Mouse (Mus musculus): ENCODE results near the gene Tat. TPM values are rescaled to one million over a fixed set of nuclear protein-coding genes. Genes with fewer than 3 reads are reported as not detected.

Tat gene
- polyA plus RNA-seq, 1 experiment from 2014 or later = not detected

GRCm38 (mm10) chr8:109959112-109959511 is 31.1 kb upstream of the Tat start:
- 70% methylated on average over 4 of the region's 4 CpGs for WGBS
- no peak overlapping the region for H3K9ac ChIP-seq
- no peak for ATAC-seq (ENCODE audit: low FRiP score, low read depth)

DNA sequence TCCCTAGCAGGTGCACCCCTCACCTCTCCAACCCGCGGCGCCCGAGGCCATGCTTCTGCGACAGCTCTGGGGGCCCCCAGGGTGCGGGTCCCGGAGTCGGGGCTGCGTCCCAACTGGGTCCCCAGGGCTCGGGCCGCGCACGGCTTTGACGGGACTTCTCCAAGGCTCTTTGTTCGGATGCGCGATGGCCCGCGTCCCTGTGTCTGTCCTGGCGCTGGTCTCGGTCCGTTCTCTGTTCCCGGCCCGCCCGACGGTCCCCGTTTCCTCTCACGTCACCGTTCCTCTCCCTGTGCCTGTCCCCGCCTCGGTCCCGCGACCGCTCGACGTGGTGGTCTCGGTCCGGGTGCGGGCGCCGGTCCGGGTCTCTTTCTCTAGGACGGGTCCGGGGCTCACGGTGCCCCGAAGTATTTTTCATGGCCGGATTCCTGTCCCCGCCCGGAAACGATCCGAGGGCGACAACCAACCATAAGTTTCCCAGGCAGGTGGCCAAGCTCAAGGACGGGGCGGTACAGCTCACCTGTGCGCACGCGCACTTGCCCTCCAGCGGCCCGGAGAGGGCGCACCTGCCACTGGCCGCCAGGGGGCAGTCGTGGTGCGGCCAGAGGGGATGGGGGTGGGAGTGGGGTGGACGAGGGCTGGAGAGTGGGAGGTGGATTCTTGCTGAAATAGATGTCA is 28.4 kb upstream of the Tat start, which contains the start of gene Marveld3:
Marveld3 (minus strand) TSS at position 511 of the 675 bp plus-strand sequence.
- H3K9ac ChIP-seq = no peak within 1 kb of the TSS; the same call in 1 of the 2 replicates
- ATAC-seq (ENCODE audit: low FRiP score, low read depth) = peak; percentile 40; the same call in 1 of the 2 replicates
- peak within 1 kb of the TSS; percentile 36 for H3K4me3 ChIP-seq
- H3K9me3 ChIP-seq = no peaks in the 10 kb centered on the region
- no peaks in the 10 kb centered on the region for H3K36me3 ChIP-seq
- WGBS = 2% methylated on average over 54 of the region's 64 CpGs
- no peak within 1 kb of the TSS for H3K27ac ChIP-seq (replicated peaks)
- peak within 1 kb of the TSS; percentile 56 for H3K4me2 ChIP-seq
- H3K27me3 ChIP-seq = peaks cover 27% of the 10 kb centered on the region
- H3K4me1 ChIP-seq (replicated peaks) = peaks cover 21% of the 10 kb centered on the region

More at GRCm38 (mm10) chr8:109959112-109959511, 31.1 kb upstream of the Tat start:
- Histone ChIP-seq H3K36me3 (no peaks in the 10 kb centered on the region), H3K27me3 (peaks cover 27% of the 10 kb centered on the region), H3K9me3 (no peaks in the 10 kb centered on the region), H3K4me2 (no peak overlapping the region), H3K4me3 (no peak overlapping the region), H3K27ac (replicated peaks) (no peak overlapping the region), H3K4me1 (replicated peaks) (peaks cover 30% of the 10 kb centered on the region)

GRCm38 (mm10) chr8:109962896-109963295 is 27.3 kb upstream of the Tat start:
- 80% methylated on average over 9 of the region's 9 CpGs for WGBS
- Histone ChIP-seq H3K27me3 (peaks cover 27% of the 10 kb centered on the region), H3K27ac (replicated peaks) (no peak overlapping the region), H3K4me3 (no peak overlapping the region), H3K9ac (no peak overlapping the region), H3K4me1 (replicated peaks) (peaks cover 12% of the 10 kb centered on the region), H3K9me3 (no peaks in the 10 kb centered on the region), H3K4me2 (no peak overlapping the region), H3K36me3 (no peaks in the 10 kb centered on the region)
- no peak for ATAC-seq (ENCODE audit: low FRiP score, low read depth)

- WGBS = 69% methylated on average over 13 of the region's 13 CpGs
- Histone ChIP-seq H3K9me3 (no peaks in the 10 kb centered on the region), H3K4me1 (replicated peaks) (peaks cover 12% of the 10 kb centered on the region), H3K4me3 (no peak overlapping the region), H3K27me3 (peaks cover 27% of the 10 kb centered on the region), H3K27ac (replicated peaks) (no peak overlapping the region), H3K9ac (no peak overlapping the region), H3K36me3 (no peaks in the 10 kb centered on the region), H3K4me2 (no peak overlapping the region)
- no peak for ATAC-seq (ENCODE audit: low FRiP score, low read depth)
These were observed 26.8 kb upstream of the Tat start for GRCm38 (mm10) chr8:109963421-109963820.

DNA sequence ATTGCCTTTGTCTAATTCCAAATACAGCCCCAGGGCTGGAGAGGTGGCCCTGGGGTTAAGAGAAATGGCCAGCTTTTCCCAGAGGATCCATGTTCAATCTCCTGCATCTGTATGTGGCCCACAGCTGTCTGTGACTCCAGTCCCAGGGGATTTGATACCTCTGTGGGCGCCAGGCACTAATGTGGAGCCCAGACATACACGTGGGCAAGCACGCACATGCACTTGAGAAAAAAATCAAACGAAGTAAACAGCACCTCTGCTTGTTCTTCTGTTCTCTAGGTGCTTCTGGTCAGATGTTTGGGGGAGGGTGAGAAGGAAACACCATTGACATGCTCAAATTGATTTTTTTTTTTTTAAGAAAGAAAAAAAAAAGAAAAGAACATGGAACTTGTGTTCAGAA is 26.1 kb upstream of the Tat start:
- no peaks in the 10 kb centered on the region for H3K9me3 ChIP-seq
- H3K4me2 ChIP-seq = no peak overlapping the region
- peaks cover 12% of the 10 kb centered on the region for H3K4me1 ChIP-seq (replicated peaks)
- WGBS = 74% methylated on average over 4 of the region's 4 CpGs
- H3K9ac ChIP-seq = no peak overlapping the region
- no peaks in the 10 kb centered on the region for H3K36me3 ChIP-seq
- H3K27ac ChIP-seq (replicated peaks) = no peak overlapping the region
- H3K27me3 ChIP-seq = peaks cover 31% of the 10 kb centered on the region
- no peak for ATAC-seq (ENCODE audit: low FRiP score, low read depth)
- H3K4me3 ChIP-seq = no peak overlapping the region

GRCm38 (mm10) chr8:109968837-109969236 is 21.4 kb upstream of the Tat start:
- H3K9ac ChIP-seq = no peak overlapping the region
- no peaks in the 10 kb centered on the region for H3K36me3 ChIP-seq
- H3K9me3 ChIP-seq = no peaks in the 10 kb centered on the region
- WGBS = 54% methylated on average over 10 of the region's 10 CpGs
- no peak overlapping the region for H3K4me2 ChIP-seq
- no peak for ATAC-seq (ENCODE audit: low FRiP score, low read depth)
- H3K27me3 ChIP-seq = 0 out of 2 replicates have a peak, but pooled peaks cover 8% of the 10 kb centered on the region
- H3K4me3 ChIP-seq = no peak overlapping the region
- H3K4me1 ChIP-seq (replicated peaks) = no peaks in the 10 kb centered on the region
- H3K27ac ChIP-seq (replicated peaks) = no peak overlapping the region

- 7% methylated on average over 9 of the region's 9 CpGs for WGBS
- Histone ChIP-seq H3K4me1 (replicated peaks) (no peaks in the 10 kb centered on the region), H3K4me3 (no peak overlapping the region), H3K9ac (no peak overlapping the region), H3K9me3 (no peaks in the 10 kb centered on the region), H3K27me3 (0 out of 2 replicates have a peak, but pooled peaks cover 8% of the 10 kb centered on the region), H3K27ac (replicated peaks) (no peak overlapping the region), H3K4me2 (no peak overlapping the region), H3K36me3 (no peaks in the 10 kb centered on the region)
- peak; percentile 51; the same call in 1 of the 2 replicates for ATAC-seq (ENCODE audit: low FRiP score, low read depth)
These were observed 19.9 kb upstream of the Tat start for GRCm38 (mm10) chr8:109970323-109970722.

- Histone ChIP-seq H3K36me3 (no peaks in the 10 kb centered on the region), H3K4me1 (replicated peaks) (no peaks in the 10 kb centered on the region), H3K9ac (no peak overlapping the region), H3K9me3 (no peaks in the 10 kb centered on the region), H3K27me3 (0 out of 2 replicates have a peak, but pooled peaks cover 8% of the 10 kb centered on the region), H3K4me3 (no peak overlapping the region), H3K4me2 (no peak overlapping the region), H3K27ac (replicated peaks) (no peak overlapping the region)
- ATAC-seq (ENCODE audit: low FRiP score, low read depth) = no peak
- WGBS = 92% methylated on average over 4 of the region's 4 CpGs
These were observed 17.3 kb upstream of the Tat start for GRCm38 (mm10) chr8:109972901-109973300.

GRCm38 (mm10) chr8:109979339-109979738 is 10.9 kb upstream of the Tat start:
- Histone ChIP-seq H3K9me3 (no peaks in the 10 kb centered on the region), H3K27ac (replicated peaks) (no peak overlapping the region), H3K27me3 (no peaks in the 10 kb centered on the region), H3K36me3 (no peaks in the 10 kb centered on the region), H3K9ac (no peak overlapping the region), H3K4me3 (no peak overlapping the region), H3K4me1 (replicated peaks) (peaks cover 10% of the 10 kb centered on the region), H3K4me2 (no peak overlapping the region)
- WGBS = 73% methylated on average over 6 of the region's 6 CpGs
- no peak for ATAC-seq (ENCODE audit: low FRiP score, low read depth)

- peaks cover 19% of the 10 kb centered on the region for H3K4me1 ChIP-seq (replicated peaks)
- H3K27me3 ChIP-seq = no peaks in the 10 kb centered on the region
- no peak for ATAC-seq (ENCODE audit: low FRiP score, low read depth)
- no peaks in the 10 kb centered on the region for H3K36me3 ChIP-seq
- 71% methylated on average over 15 of the region's 15 CpGs for WGBS
- no peak overlapping the region for H3K27ac ChIP-seq (replicated peaks)
- H3K4me2 ChIP-seq = no peak overlapping the region
- no peak overlapping the region for H3K9ac ChIP-seq
- H3K4me3 ChIP-seq = no peak overlapping the region
- no peaks in the 10 kb centered on the region for H3K9me3 ChIP-seq
These were observed 7.7 kb upstream of the Tat start for GRCm38 (mm10) chr8:109982386-109983105.

DNA sequence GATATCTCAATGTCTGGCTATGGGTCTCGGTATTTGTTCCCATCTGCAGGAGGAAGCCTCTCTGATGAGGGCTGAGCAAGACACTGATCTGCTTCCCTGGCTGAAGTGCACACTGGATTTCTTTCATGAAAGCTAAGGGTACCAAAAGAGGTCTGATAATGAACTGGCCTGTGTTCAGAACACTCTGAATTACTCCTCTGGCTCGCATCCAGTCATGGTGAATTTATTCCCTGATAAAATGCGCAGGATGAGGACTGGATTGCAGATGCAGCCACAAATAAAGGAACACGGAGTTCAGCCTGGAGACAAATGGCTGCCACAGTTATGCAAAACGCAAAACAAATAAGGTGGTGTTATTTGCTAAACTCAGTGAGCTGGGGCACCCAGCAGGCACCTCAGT is 6.3 kb upstream of the Tat start:
- Histone ChIP-seq H3K9ac (no peak overlapping the region), H3K4me1 (replicated peaks) (peaks cover 19% of the 10 kb centered on the region), H3K4me3 (no peak overlapping the region), H3K9me3 (no peaks in the 10 kb centered on the region), H3K4me2 (no peak overlapping the region), H3K36me3 (no peaks in the 10 kb centered on the region), H3K27me3 (no peaks in the 10 kb centered on the region), H3K27ac (replicated peaks) (peak overlapping the region; percentile 68)
- no peak for ATAC-seq (ENCODE audit: low FRiP score, low read depth)
- 27% methylated on average over 5 of the region's 5 CpGs for WGBS

DNA sequence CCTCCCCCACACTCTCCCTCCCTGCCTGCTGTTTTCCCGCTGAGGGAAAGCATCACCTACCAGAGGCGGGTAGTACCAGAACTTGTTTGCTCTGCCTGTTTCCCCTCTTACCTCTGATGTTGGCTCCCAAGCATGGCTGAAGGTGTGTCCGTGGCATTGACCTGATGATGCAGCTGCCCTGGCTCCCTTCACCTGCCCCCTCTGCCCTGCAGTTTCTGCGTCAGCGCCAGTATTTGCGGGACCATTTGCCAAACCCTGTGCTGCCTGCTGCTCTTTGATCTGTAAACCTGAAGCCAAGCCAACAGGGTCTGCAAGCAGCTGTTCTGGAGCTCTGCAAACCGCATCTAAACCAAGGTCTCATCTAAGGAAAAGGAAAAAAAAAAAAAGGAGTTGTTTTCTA is 3.9 kb upstream of the Tat start:
- no peak for ATAC-seq (ENCODE audit: low FRiP score, low read depth)
- H3K4me1 ChIP-seq (replicated peaks) = peaks cover 19% of the 10 kb centered on the region
- H3K4me3 ChIP-seq = no peak overlapping the region
- WGBS = 72% methylated on average over 7 of the region's 7 CpGs
- no peaks in the 10 kb centered on the region for H3K36me3 ChIP-seq
- no peak overlapping the region for H3K27ac ChIP-seq (replicated peaks)
- no peaks in the 10 kb centered on the region for H3K27me3 ChIP-seq
- H3K9ac ChIP-seq = no peak overlapping the region
- H3K4me2 ChIP-seq = no peak overlapping the region
- H3K9me3 ChIP-seq = no peaks in the 10 kb centered on the region
